Mouse (Mus musculus) CH12.LX (cell line): Measurements from ENCODE around the gene Fam89a.
A peak's percentile ranks its signal among the peaks of the same experiment; 100 is the strongest.

Experiments
- CTCF ChIP-seq, 2 experiments: IDR thresholded peaks in 1 of 2; conservative IDR thresholded peaks in 1 of 2; 2 replicates each; pipeline ENCODE4 v1.5.1; 2011 to 2012; ENCODE audit warnings: low read depth in 2 of 2, low read length in 2 of 2, improper control_type of control experiment in 1 of 2, inconsistent platforms in 1 of 2, mild to moderate bottlenecking in 1 of 2, moderate library complexity in 1 of 2
- POLR2A ChIP-seq: IDR thresholded peaks from 2 replicates; pipeline ENCODE4 v1.6.1; 2011; ENCODE audit warnings: low read depth, mild to moderate bottlenecking, improper control_type of control experiment, low read length

DNA sequence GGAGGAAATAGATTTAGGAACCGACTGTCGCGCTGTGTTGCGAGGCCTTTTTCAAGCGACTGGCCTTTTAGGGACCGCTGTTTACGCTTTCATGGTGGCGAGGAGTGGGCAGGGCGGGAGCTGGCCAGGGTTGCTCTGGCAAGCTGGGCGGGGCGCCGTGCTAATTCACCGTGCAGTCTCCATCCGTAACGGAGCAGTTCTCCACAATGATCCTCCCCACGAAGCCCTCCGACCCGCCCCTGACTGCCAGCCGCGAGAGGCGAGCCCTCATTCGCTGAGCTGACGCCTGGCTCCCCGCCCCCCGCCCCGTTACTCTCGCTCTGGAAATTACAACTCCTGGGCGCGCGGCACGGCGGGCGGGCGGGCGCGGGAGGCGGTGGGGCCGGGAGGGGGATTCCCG, 41.1 kb upstream of the Fam89a start, which contains the start of gene Trim67:
- peak; percentile 64 for TF ChIP-seq POLR2A
- no peak for TF ChIP-seq CTCF (conservative IDR thresholded peaks at IDR 0.05 in 1 of 2, IDR thresholded peaks at IDR 0.05 in 1 of 2; ENCODE audit: low read depth in 2 of 2, low read length in 2 of 2)
